Mouse (Mus musculus) inflammation-experienced regulatory T-cells, adult 16 weeks (primary cell): ENCODE measurements around the gene Metrnl. TPM values are rescaled to one million over a fixed set of nuclear protein-coding genes. Genes with fewer than 3 reads are reported as not detected.

Source experiments
- polyA plus RNA-seq: library from polyadenylated mRNA; unstranded; fragments of 100-300 nt; shearing (Covaris generic); gene quantifications from one replicate; pipeline ENCODE4 v1.2.1, GENCODE M21; 2017

Metrnl gene
- 0.87 TPM for polyA plus RNA-seq

DNA sequence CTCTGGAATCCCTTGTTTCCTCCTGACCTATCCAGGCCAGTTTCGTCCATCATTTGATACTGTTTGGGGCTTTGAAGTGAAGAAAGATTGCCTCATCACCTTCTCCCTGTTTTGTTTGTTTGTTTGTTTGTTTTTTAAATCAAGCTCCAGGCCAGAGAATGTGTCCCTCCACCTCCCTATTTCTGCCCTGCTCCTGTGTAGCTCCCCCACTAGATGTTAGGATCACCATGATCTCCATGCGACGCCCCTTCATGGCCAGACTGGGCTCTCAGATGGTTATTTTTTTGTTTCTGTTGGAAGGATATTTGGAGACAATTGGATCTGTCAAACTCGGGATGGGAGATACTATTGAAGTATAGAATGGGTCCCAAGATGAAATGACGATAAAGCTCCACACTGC, at the start of gene Metrnl:
Metrnl (plus strand) TSS at position 301 of the 400 bp plus-strand sequence.

DNA sequence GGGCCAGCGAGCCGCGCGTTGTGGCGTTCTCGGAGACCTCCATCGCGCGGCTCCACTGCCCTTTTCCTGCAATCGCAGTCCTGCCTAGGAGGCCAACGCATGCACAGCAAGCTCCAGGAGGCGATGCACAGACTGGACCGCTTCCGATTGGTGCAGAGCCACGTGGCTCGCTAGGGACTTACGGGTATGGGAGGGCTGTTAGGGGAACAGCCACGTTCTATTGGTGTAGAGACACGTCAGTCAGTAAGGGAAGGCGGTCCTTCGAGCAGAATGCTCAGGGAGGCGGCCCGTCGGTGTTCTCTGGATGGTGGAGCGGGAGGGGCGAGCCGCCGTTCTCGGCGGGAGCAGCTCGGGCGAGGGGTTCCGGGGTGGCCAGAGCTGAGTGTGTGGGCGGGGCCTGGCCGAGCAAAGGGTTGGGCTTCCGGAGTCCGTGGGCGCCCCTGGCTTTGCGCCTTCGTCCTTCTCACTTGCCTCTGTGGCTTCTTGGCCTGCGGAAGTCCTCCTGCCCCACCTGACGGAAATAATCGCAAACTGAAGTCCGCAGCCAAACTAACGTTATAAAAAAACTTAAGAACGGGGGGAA, 28.3 kb upstream of the Metrnl start, which contains the start of gene B3gntl1:
B3gntl1 (minus strand) TSS at position 164 of the 583 bp plus-strand sequence.

Other genes with a start within 250 kb of the Metrnl start
- gene Tbcd, start 249.6 kb upstream of the Metrnl start, polyA plus RNA-seq, result 56.6 TPM
- 0.38 TPM for gene Zfp750, start 182.2 kb upstream of the Metrnl start, polyA plus RNA-seq
- gene B3gntl1, start 28.4 kb upstream of the Metrnl start, polyA plus RNA-seq, result 17.7 TPM
- not detected for gene Ptchd3, start 128.7 kb downstream of the Metrnl start, polyA plus RNA-seq